Mouse (Mus musculus): ENCODE measurements around the gene Inafm2.

DNA sequence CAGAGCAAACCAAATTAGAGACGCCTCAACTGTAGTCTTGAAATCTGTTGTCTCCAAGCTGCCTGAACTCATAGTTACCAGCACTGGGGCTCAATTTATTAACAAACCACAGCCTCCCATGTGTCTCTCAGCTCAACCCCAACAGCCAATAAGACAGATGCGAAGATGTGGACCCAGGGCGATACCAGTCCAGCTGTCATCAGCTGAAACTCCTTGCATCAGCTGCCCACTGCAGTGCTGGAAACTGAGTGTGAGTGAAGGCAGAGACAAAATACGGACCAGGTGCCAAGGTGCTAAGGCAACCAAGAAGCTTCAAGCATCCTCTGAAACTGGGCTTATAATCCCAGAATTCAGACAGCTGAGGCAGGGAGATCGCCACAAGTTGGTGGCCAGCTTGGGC is 13.6 kb upstream of the Inafm2 start:
- TF ChIP-seq POLR2A (IDR thresholded peaks at IDR 0.05; ENCODE audit: insufficient read depth, low read depth, low read length) (no peak), CTCF (IDR thresholded peaks at IDR 0.05; ENCODE audit: insufficient read depth, low read depth, low read length) (no peak)
